Mouse (Mus musculus) MN1 (cell line): ENCODE data around the gene Plg.

Experiments
- DNase-seq: peaks from one replicate; pipeline ENCODE4 v3.0.0-alpha.2; 2016; ENCODE audit warnings: low spot score

The Plg gene

GRCm38 (mm10) chr17:12377981-12378705, at the start of gene Plg:
Gene Plg (plus strand): TSS chr17:12378608.
- no peak for DNase-seq

- DNase-seq = no peak
Observed at GRCm38 (mm10) chr17:12335115-12335514, 43.3 kb upstream of the Plg start.

- no peak for DNase-seq
Observed at GRCm38 (mm10) chr17:12336073-12336868, 42.1 kb upstream of the Plg start.

DNA sequence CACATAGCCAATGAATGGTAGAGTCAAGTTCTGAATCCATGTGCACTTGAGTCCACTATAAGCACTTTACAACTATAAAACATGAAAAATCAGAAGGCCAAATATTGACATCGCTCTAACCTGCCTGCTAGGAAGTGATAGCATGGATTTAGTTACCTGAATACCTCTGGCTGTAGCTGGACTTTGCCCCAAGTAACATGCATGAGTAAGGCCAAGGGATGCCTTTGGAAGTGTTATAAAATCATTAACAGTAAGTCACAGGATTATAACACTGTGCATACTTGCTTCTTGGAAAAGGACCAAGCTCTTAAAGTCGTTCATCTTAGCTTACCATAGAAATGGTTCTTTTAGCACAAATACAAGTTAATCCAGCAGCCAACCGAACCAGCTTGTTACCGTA, 41.3 kb upstream of the Plg start:
- no peak for DNase-seq

- DNase-seq = no peak
Observed at GRCm38 (mm10) chr17:12343702-12344376, 34.6 kb upstream of the Plg start.

- no peak for DNase-seq
Observed at GRCm38 (mm10) chr17:12347462-12347861, 30.9 kb upstream of the Plg start.

- DNase-seq = no peak
Observed at GRCm38 (mm10) chr17:12351564-12351963, 26.8 kb upstream of the Plg start.

DNA sequence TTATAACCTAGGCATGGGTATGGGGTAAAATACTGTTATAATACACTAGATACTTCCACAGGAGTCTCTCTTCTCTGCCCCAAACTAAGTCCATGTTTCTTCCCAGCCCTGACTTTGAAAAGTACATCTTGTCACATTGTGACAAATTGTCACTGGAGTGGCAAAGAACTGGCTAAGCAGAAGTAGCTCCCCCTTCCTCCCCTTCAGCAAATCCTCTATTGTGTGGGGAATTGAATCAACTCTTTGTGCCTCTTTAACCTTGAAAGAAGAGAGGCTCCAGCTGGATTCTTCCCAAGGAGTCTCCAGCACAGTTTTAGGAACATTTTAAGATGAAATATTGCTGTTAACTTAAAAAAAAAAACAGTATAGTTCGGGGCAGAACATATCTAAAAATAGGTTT, 25.6 kb upstream of the Plg start:
- no peak for DNase-seq

- no peak for DNase-seq
Observed at GRCm38 (mm10) chr17:12359876-12360275, 18.5 kb upstream of the Plg start.

DNA sequence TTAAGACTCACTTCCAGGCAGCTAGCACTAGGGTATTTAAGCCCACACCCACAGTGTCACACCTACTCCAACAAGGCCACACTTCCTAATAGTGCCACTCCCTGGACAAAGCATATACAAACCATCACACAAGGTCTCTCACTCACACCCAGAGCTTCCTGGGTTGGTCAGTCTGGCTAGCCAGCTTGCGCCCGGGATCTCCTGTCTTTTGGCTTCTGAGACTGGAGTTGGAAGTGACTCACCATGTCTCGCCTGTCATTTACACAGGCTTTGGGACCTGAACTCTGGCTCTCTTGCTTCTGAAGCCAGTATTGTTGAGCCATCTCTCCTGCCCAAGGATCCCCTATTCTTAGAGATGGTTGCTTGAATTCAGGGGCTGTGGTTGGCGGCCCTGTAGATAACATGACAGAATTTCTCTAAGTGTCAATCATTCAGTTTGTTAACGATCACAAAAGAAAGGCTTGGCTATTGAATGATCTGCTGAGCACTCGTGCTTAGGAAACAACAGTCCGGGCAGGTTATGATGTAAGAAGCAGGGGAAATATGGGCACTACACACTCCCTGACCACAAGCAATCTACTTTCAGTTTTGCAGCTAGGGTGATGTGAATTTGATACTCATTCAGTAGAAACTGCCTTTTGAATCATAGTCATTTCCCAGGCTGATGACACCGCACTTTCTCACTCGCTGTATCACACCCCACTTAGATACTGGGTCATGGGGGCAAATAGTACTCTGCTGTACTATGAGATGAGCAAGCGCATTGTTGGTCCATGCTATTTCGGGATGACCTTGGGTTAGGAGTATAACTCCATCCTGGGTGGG, 14.6 kb upstream of the Plg start:
- no peak for DNase-seq

DNA sequence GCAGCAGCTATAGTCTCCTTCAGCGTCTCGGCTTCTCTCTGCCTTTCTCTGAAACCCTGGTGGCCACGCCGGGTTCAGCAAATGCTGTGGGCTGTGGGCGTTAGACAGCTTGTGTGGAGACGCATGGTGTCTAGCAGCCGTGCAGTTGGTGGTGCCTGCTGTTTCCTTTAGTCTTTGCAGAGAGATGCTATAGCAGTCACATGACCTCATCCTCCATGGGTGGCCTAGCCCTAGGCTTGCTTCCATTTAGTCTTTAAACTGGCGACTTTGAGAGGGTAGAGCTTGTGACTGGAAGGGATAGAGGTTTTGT, 14.0 kb upstream of the Plg start:
- no peak for DNase-seq

- DNase-seq = peak; percentile 62
Observed at GRCm38 (mm10) chr17:12367373-12367930, 11.0 kb upstream of the Plg start.

- no peak for DNase-seq
Observed at GRCm38 (mm10) chr17:12369393-12369792, 9.0 kb upstream of the Plg start.

DNA sequence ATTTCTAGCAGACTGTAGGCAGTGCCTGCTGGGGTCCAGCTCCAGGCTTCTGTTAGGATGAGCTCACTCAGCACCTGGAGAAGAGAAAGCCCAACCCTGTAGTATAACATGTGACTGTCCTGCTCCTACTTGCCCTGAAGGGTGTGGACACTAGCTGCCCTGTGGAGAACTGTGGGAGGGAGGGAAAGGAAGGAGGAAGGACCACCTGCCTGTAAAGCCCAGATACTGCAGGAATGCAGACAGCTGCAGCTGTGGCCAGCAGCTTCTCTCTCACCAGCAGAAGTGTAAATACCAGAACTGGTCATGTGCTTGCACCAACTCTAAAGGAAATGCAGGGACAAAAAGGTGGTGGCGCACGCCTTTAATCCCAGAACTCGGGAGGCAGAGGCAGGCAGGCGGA, 8.1 kb upstream of the Plg start:
- no peak for DNase-seq

- DNase-seq = peak; percentile 60
Observed at GRCm38 (mm10) chr17:12371310-12371925, 7.0 kb upstream of the Plg start.

- peak; percentile 67 for DNase-seq
Observed at GRCm38 (mm10) chr17:12372021-12372420, 6.4 kb upstream of the Plg start.

DNA sequence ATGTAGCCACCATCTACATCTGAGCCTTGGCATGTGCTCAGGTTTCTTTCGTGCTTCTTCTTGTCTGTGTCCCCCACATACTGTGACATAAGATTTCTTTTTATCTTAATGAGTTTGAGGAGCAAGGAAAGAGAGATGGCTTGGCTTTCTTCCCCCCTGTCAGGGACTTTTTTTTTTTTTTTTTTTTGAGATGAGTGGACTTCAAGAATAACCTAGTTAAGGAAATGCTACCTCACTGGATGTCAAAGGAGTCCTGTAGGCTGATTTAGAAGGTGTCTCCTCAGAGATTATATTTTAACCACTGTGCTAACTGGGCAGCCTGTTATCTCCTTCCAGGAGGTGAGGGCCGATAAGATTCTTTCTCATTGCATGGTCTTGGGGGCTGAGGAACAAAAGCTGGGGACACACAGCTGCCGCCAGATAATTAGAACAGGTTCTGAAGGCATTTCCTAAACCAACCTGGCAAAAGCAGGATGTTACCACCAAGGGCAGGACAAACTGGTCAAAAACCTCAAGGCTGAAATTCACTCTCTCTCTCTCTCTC, 4.7 kb upstream of the Plg start:
- DNase-seq = no peak

DNA sequence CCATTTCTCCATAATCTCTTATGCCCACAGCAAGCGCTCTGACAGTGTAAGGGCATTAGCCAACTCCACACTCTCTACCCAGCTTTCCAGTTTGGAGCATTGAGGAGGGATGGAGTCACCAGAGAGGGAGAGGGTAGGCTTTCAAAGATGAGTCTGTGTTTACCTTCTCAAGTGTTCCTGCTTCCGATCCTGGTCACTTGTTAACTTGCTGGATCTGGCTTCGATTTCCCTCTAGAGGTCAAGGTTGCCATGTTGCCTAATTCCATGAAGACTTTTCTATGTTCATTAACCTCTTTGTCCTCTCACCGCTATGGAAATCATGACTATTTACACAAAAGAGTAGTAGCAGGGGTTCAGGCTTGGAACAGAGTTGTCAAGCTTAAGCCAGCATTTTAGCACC, 1.9 kb downstream of the Plg start:
- DNase-seq = no peak

GRCm38 (mm10) chr17:12381579-12381978, 3.2 kb downstream of the Plg start:
- DNase-seq = no peak

GRCm38 (mm10) chr17:12382531-12382930, 4.1 kb downstream of the Plg start:
- DNase-seq = no peak
